Mouse (Mus musculus) embryonic fibroblast, embryonic 13.5 days (primary cell): ENCODE results near the gene Stmn3.

ENCODE experiments used
- CTCF ChIP-seq: IDR thresholded peaks from 2 replicates; pipeline ENCODE4 v1.5.1; 2011; ENCODE audit warnings: mild to moderate bottlenecking, control low read depth, low read length, moderate library complexity, borderline replicate concordance; ENCODE audit not compliant: insufficient read depth
- POLR2A ChIP-seq: IDR thresholded peaks from 2 replicates; pipeline ENCODE4 v1.6.1; 2011; ENCODE audit warnings: low read depth, mild to moderate bottlenecking, control low read depth, low read length, moderate library complexity

- no peak for TF ChIP-seq POLR2A
- TF ChIP-seq CTCF = no peak
These were observed 39.7 kb downstream of the Stmn3 start for GRCm38 (mm10) chr2:181274639-181275038.
